Mouse (Mus musculus): ENCODE results near the gene Sgo1.

- no peak for TF ChIP-seq EP300 (optimal IDR thresholded peaks at IDR 0.05)
- TF ChIP-seq CTCF (IDR thresholded peaks at IDR 0.05; ENCODE audit: low read depth), result no peak
These were observed 34.1 kb downstream of the Sgo1 start for GRCm38 (mm10) chr17:53655081-53655480.
